ENCODE assay signal across 22 mouse cellular contexts in genomic region chr1:120621383-120621782, GRCm38 (mm10). TPM values are rescaled to one million over a fixed set of nuclear protein-coding genes. Genes with fewer than 3 reads are reported as not detected.
DNase-seq lines count a peak whose midpoint lies in the region; ATAC-seq and TF ChIP-seq lines count a peak whose summit lies in the region.
"Had no signal": no experiment of that assay in that cellular context is flagged by ENCODE, and none has a peak within 500 bp of the region (broad histone marks: within the 10 kb centered on the region; RNA-seq: fewer than 3 reads in every experiment).

No protein-coding gene starts in this region.

- peak overlapping the region; percentile 41 for H3K4me3 ChIP-seq in midbrain, embryonic 10.5 days
- H3K4me3 ChIP-seq in midbrain, postnatal 0 days (ENCODE audit: low read depth, low read length), result no peak overlapping the region
- H3K4me3 ChIP-seq in midbrain, embryonic 12.5 days, result peak overlapping the region; percentile 21; the same call in 1 of the 2 replicates
- H3K4me3 ChIP-seq in midbrain, embryonic 16.5 days (ENCODE audit: low read depth, low read length), result no peak overlapping the region
- H3K4me3 ChIP-seq: embryonic facial prominence, embryonic 10.5 days; forebrain, embryonic 13.5 days; heart, embryonic 13.5 days; intestine, embryonic 15.5 days had no signal

- no peaks in the 10 kb centered on the region for H3K9me3 ChIP-seq in midbrain, embryonic 10.5 days (replicated peaks)
- no peaks in the 10 kb centered on the region for H3K9me3 ChIP-seq in midbrain, postnatal 0 days (ENCODE audit: low read length)
- H3K9me3 ChIP-seq in midbrain, embryonic 12.5 days, result no peaks in the 10 kb centered on the region
- H3K9me3 ChIP-seq in midbrain, embryonic 16.5 days (replicated peaks; ENCODE audit: control insufficient read depth, low read length, poor library complexity, severe bottlenecking), result no peaks in the 10 kb centered on the region
- H3K9me3 ChIP-seq: embryonic facial prominence, embryonic 10.5 days; forebrain, embryonic 13.5 days; heart, embryonic 13.5 days; intestine, embryonic 15.5 days had no signal

- H3K27ac ChIP-seq in midbrain, embryonic 10.5 days (replicated peaks), result peak overlapping the region; percentile 76
- no peak overlapping the region for H3K27ac ChIP-seq in midbrain, postnatal 0 days (ENCODE audit: low read depth, low read length)
- H3K27ac ChIP-seq in midbrain, embryonic 12.5 days (replicated peaks), result peak overlapping the region; percentile 58; the same call in 1 of the 2 replicates
- H3K27ac ChIP-seq in midbrain, embryonic 16.5 days (ENCODE audit: low read length), result 0 out of 2 replicates have a peak overlapping the region, but pooled peaks have one; percentile 32
- H3K27ac ChIP-seq: embryonic facial prominence, embryonic 10.5 days; forebrain, embryonic 13.5 days; heart, embryonic 13.5 days; intestine, embryonic 15.5 days had no signal

- TF ChIP-seq CTCF in midbrain, postnatal 0 days (IDR thresholded peaks at IDR 0.05), result no peak

- H3K27me3 ChIP-seq in midbrain, embryonic 10.5 days (ENCODE audit: low read depth, poor library complexity, severe bottlenecking), result peaks cover 97% of the 10 kb centered on the region
- H3K27me3 ChIP-seq in midbrain, postnatal 0 days (ENCODE audit: insufficient read depth, low read length), result peaks cover 28% of the 10 kb centered on the region
- peaks cover 67% of the 10 kb centered on the region for H3K27me3 ChIP-seq in midbrain, embryonic 12.5 days
- peaks cover 35% of the 10 kb centered on the region for H3K27me3 ChIP-seq in midbrain, embryonic 16.5 days (ENCODE audit: control insufficient read depth, insufficient read depth, low read depth, low read length)

- WGBS in midbrain, embryonic 10.5 days, result 22% methylated on average over 3 of the region's 5 CpGs
- WGBS in midbrain, postnatal 0 days, result 35% methylated on average over 3 of the region's 5 CpGs
- 19% methylated on average over 5 of the region's 5 CpGs for WGBS in midbrain, embryonic 12.5 days
- 23% methylated on average over 5 of the region's 5 CpGs for WGBS in midbrain, embryonic 16.5 days

- H3K4me2 ChIP-seq in midbrain, postnatal 0 days (ENCODE audit: low read depth, low read length, poor library complexity, severe bottlenecking), result no peak overlapping the region
- peak overlapping the region; percentile 36 for H3K4me2 ChIP-seq in midbrain, embryonic 12.5 days (replicated peaks)
- no peak overlapping the region for H3K4me2 ChIP-seq in midbrain, embryonic 16.5 days (ENCODE audit: low read length)
- H3K4me2 ChIP-seq: forebrain, embryonic 13.5 days; heart, embryonic 13.5 days; intestine, embryonic 15.5 days had no signal

- no peaks in the 10 kb centered on the region for H3K36me3 ChIP-seq in midbrain, embryonic 10.5 days
- no peaks in the 10 kb centered on the region for H3K36me3 ChIP-seq in midbrain, postnatal 0 days (ENCODE audit: insufficient read depth, low read length)
- H3K36me3 ChIP-seq in midbrain, embryonic 12.5 days, result no peaks in the 10 kb centered on the region
- H3K36me3 ChIP-seq in midbrain, embryonic 16.5 days (ENCODE audit: control insufficient read depth, insufficient read depth, low read length), result no peaks in the 10 kb centered on the region
- H3K36me3 ChIP-seq: embryonic facial prominence, embryonic 10.5 days; heart, embryonic 13.5 days; intestine, embryonic 15.5 days had no signal

- no peak overlapping the region for H3K9ac ChIP-seq in midbrain, postnatal 0 days (replicated peaks; ENCODE audit: low read length, poor library complexity, severe bottlenecking)
- no peak overlapping the region for H3K9ac ChIP-seq in midbrain, embryonic 12.5 days (replicated peaks)
- no peak overlapping the region for H3K9ac ChIP-seq in midbrain, embryonic 16.5 days (ENCODE audit: low read depth, low read length)
- H3K9ac ChIP-seq: forebrain, embryonic 13.5 days; forebrain, postnatal 0 days; heart, embryonic 13.5 days; intestine, embryonic 15.5 days had no signal

- no peak for ATAC-seq in midbrain, postnatal 0 days (ENCODE audit: low FRiP score)
- ATAC-seq in midbrain, embryonic 12.5 days (ENCODE audit: low FRiP score, low read depth), result peak; percentile 89
- ATAC-seq in midbrain, embryonic 16.5 days, result peak; percentile 66; the same call in 1 of the 2 replicates
- ATAC-seq: forebrain, embryonic 13.5 days; forebrain, postnatal 0 days; intestine, embryonic 15.5 days had no signal

- peaks cover 28% of the 10 kb centered on the region for H3K4me1 ChIP-seq in midbrain, embryonic 10.5 days
- H3K4me1 ChIP-seq in midbrain, postnatal 0 days (ENCODE audit: insufficient read depth, low read length), result no peaks in the 10 kb centered on the region
- peaks cover 5% of the 10 kb centered on the region; the same call in 1 of the 2 replicates for H3K4me1 ChIP-seq in midbrain, embryonic 12.5 days
- H3K4me1 ChIP-seq in midbrain, embryonic 16.5 days (ENCODE audit: control insufficient read depth, insufficient read depth, low read length), result no peaks in the 10 kb centered on the region
- H3K4me1 ChIP-seq: embryonic facial prominence, embryonic 10.5 days; forebrain, embryonic 13.5 days; heart, embryonic 13.5 days; intestine, embryonic 15.5 days had no signal

- DNase-seq in embryo, embryonic 11 days, result peak; percentile 20
- no peak for DNase-seq in embryo, embryonic 9.5 days (ENCODE audit: extremely low spot score)
- peak; percentile 35 for DNase-seq in midbrain, embryonic 10.5 days (ENCODE audit: low spot score)
- no peak for DNase-seq in midbrain, postnatal 0 days (ENCODE audit: low spot score)
- no peak for DNase-seq in heart, adult 9 months (ENCODE audit: low spot score in 2 of 2)
- DNase-seq in thymus, adult 18-20 months, result no peak
- DNase-seq: adrenal gland, postnatal 14 days; cerebellum, adult 18-20 months; cerebellum, adult 9-11 months; forebrain, postnatal 0 days; gastrocnemius, postnatal 14 days; heart, postnatal 36 days had no signal

RNA-seq across cellular contexts. Expression of gene En1, which starts 19.2 kb away (rescaled TPM):
- 5.2 and 5.6 TPM in 2 replicates for polyA plus RNA-seq in midbrain, embryonic 10.5 days (2016; fragmentation: Nextera tagmentation; extraction: Ambion mirVana)
- total RNA-seq in midbrain, postnatal 0 days (2014; rRNA removed), result 32.8 and 40.8 TPM in 2 replicates
- 9.2 and 10.1 TPM in 2 replicates for polyA plus RNA-seq in midbrain, postnatal 0 days (2015; fragmentation: Nextera tagmentation; extraction: Ambion mirVana)
- 7.3 and 10.3 TPM in 2 replicates for polyA plus RNA-seq in midbrain, embryonic 12.5 days (2016; fragmentation: Nextera tagmentation; extraction: Ambion mirVana)
- polyA plus RNA-seq in midbrain, embryonic 16.5 days (2015; fragmentation: Nextera tagmentation; extraction: Ambion mirVana), result 5.9 and 7.6 TPM in 2 replicates
- total RNA-seq: adrenal gland, postnatal 14 days; heart, adult 8-10 months; heart, postnatal 36 days; MEL had no signal
- polyA plus RNA-seq: forebrain, embryonic 13.5 days; gonadal fat pad, adult 2 months; heart, embryonic 13.5 days; heart, postnatal 0 days; intestine, embryonic 15.5 days had no signal

Comparison
In these comparisons a context has a peak if more than half of its experiments do, and no peak if none do; other contexts are left out.
1. DNase-seq: peak in embryo, embryonic 11 days (single experiment) and midbrain, embryonic 10.5 days (single experiment); none in embryo, embryonic 9.5 days (single experiment), midbrain, postnatal 0 days (single experiment), heart, adult 9 months (0 of 2) and thymus, adult 18-20 months (0 of 2).
2. H3K4me3 ChIP-seq: peak in midbrain, embryonic 10.5 days (single experiment) and midbrain, embryonic 12.5 days (single experiment); none in midbrain, postnatal 0 days (single experiment) and midbrain, embryonic 16.5 days (single experiment).